Mouse (Mus musculus) small intestine, adult 2 months (tissue): ENCODE data around the gene Acly.

Experiments
- CTCF ChIP-seq: fragments of 200-500 bp; IDR thresholded peaks from 2 replicates; pipeline ENCODE4 v1.5.1; 2012; ENCODE audit warnings: low read depth, mild to moderate bottlenecking, control low read depth, inconsistent platforms, low read length, moderate library complexity, mixed read lengths; ENCODE audit not compliant: insufficient replicate concordance, insufficient read length; ENCODE audit errors: extremely low read depth
- POLR2A ChIP-seq: fragments of 200-500 bp; IDR thresholded peaks from 2 replicates; pipeline ENCODE4 v1.6.1; 2012; ENCODE audit warnings: low read depth, mild to moderate bottlenecking, control low read depth, inconsistent platforms, low read length, moderate library complexity

- TF ChIP-seq POLR2A (no peak), CTCF (no peak)
Measured at GRCm38 (mm10) chr11:100546955-100547354, 19.2 kb upstream of the Acly start.
